Comparison of ENCODE assay signal across 14 mouse cellular contexts in the genomic region with DNA sequence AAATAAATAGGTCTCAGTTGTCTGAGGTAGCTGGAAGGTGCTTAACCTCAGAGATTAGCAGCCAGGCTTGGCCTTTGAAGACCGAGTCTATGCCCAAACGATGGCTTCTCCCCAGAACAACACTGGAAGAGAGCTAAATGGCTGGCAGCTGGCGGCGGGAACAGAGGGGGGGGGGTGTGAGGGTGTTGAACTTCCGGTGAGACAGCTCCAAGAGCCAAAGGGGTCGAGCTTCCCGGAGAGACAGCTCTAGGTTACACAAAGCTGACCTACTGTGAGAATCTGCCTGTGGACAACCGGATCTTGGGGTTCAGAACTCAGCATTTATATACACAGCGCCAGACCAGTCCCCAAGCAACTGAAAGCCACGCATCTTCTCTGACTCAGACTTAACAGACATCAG.
"Had no signal": no experiment of that assay in that cellular context is flagged by ENCODE, and none has a peak within 500 bp of the region (broad histone marks: within the 10 kb centered on the region; RNA-seq: fewer than 3 reads in every experiment).

No protein-coding gene starts in this region.

- H3K4me3 ChIP-seq: kidney, embryonic 15.5 days; limb, embryonic 15.5 days; midbrain, embryonic 12.5 days; neural tube, embryonic 13.5 days had no signal

- H3K4me2 ChIP-seq: kidney, embryonic 15.5 days; limb, embryonic 15.5 days; midbrain, embryonic 12.5 days; neural tube, embryonic 13.5 days had no signal

- H3K4me1 ChIP-seq: limb, embryonic 15.5 days; midbrain, embryonic 12.5 days; neural tube, embryonic 13.5 days had no signal

- H3K27me3 ChIP-seq: kidney, embryonic 15.5 days; limb, embryonic 15.5 days; midbrain, embryonic 12.5 days; neural tube, embryonic 13.5 days had no signal

- H3K36me3 ChIP-seq: kidney, embryonic 15.5 days; limb, embryonic 15.5 days; midbrain, embryonic 12.5 days; neural tube, embryonic 13.5 days had no signal

- H3K9me3 ChIP-seq: kidney, embryonic 15.5 days; limb, embryonic 15.5 days; midbrain, embryonic 12.5 days; neural tube, embryonic 13.5 days had no signal

- H3K9ac ChIP-seq: kidney, embryonic 15.5 days; limb, embryonic 15.5 days; liver, embryonic 14.5 days; midbrain, embryonic 12.5 days; neural tube, embryonic 13.5 days had no signal

- ATAC-seq: intestine, embryonic 16.5 days; midbrain, embryonic 16.5 days had no signal

- H3K27ac ChIP-seq: kidney, embryonic 15.5 days; limb, embryonic 15.5 days; liver, embryonic 14.5 days; midbrain, embryonic 12.5 days; neural tube, embryonic 13.5 days had no signal

- DNase-seq: kidney, adult 2 months; kidney, postnatal 14 days; lung, postnatal 14 days; right cerebral cortex, postnatal 4 days; spleen, adult 18-20 months; thymus, adult 2 months; thymus, postnatal 25 days had no signal
